Mouse (Mus musculus): Measurements from ENCODE around the gene 2210016L21Rik.

- TF ChIP-seq CTCF (IDR thresholded peaks at IDR 0.05; ENCODE audit: borderline replicate concordance, insufficient read depth, low read length) = no peak
- TF ChIP-seq POLR2A (IDR thresholded peaks at IDR 0.05; ENCODE audit: low read depth, low read length) = no peak
These were observed 6.9 kb downstream of the 2210016L21Rik start for GRCm38 (mm10) chr5:114948891-114949290.

Measured in embryonic fibroblast, embryonic 13.5 days (primary cell).